Mouse (Mus musculus): Measurements from ENCODE around the gene Dhx35. TPM values are rescaled to one million over a fixed set of nuclear protein-coding genes. Genes with fewer than 3 reads are reported as not detected.
A peak's percentile ranks its signal among the peaks of the same experiment; 100 is the strongest.

Dhx35 gene
- total and polyA plus RNA-seq, 2 experiments from 2014 or later, result 13.4 to 30.7 TPM

DNA sequence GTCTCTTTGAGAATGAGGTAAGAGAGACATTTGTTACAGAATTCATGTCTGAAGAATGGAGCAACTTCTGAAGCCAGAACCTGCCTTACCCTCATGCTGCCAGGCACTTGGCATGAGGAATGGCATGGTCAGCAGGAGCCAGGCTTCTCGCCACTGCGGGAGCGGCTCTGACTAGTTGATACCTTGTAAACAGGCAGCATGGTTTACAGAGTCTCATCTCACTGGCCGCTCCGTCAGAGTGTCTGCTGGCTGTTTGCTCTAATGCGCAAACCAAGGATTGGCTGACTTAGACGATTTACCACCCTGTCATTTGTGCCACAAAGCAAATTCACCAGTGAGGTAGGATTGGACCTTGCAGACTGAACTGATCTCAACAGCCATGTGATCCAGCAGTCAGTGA, 13.5 kb upstream of the Dhx35 start:
- TF ChIP-seq CTCF (IDR thresholded peaks at IDR 0.05; ENCODE audit: low read depth) (no peak), EP300 (IDR thresholded peaks at IDR 0.05; ENCODE audit: low read depth) (no peak)
- no peak for ATAC-seq (ENCODE audit: insufficient read depth, low read depth)
- Histone ChIP-seq H3K4me2 (ENCODE audit: low read depth, low read length) (no peak overlapping the region), H3K27ac (ENCODE audit: low read depth) (no peak overlapping the region), H3K9ac (replicated peaks; ENCODE audit: low read depth, low read length) (no peak overlapping the region), H3K36me3 (replicated peaks; ENCODE audit: control insufficient read depth, insufficient read depth, low read length) (peaks cover 57% of the 10 kb centered on the region), H3K27me3 (ENCODE audit: control insufficient read depth, insufficient read depth, low read length) (no peaks in the 10 kb centered on the region), H3K4me3 (ENCODE audit: low read depth, low read length) (no peak overlapping the region), H3K4me1 (ENCODE audit: control insufficient read depth, insufficient read depth) (peaks cover 20% of the 10 kb centered on the region), H3K9me3 (replicated peaks; ENCODE audit: control insufficient read depth, low read length) (no peaks in the 10 kb centered on the region)
- WGBS, result 87% methylated on average over 7 of the region's 7 CpGs
- DNase-seq (ENCODE audit: low spot score), result no peak

DNA sequence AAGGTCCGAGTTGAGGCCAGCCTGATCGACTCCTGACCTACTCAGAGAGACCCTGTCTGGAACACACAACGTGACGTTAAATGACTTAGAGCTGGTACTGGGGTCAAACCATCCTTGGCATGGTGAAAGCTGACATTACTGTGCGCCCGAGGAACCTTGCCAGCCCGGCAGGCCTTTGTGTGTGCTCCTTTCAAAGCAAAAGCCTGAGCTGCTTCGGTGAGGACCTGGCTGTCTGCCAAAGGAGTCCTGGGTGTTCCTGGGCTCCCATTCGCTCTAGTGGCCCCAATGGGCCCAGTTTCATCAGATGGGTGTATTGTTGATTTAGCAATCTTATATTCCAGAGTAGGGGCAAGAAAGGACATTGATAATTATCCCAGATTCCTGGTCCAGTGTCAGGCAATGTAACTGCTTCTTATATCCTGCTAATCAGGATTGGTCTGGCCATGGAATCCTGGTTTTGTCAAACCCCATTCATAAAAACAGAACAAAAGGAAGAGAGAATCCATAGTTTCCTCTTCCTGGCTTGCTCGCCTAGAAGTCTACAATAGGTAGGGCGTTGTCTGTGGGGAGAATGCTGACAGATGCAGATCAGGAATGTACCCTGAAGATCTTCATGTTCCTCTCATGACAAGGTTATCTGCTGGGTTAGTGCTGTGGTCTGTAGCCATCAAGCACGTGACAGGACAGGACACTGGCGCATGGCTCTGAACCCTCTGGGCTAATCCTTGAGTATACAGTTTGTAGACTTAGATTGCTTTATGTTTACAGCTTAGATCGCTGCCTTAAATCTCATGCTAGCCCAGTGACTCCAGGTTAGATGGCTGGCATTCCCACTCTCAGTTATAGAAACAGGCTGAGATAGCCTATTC, 7.4 kb upstream of the Dhx35 start:
- Histone ChIP-seq H3K4me1 (ENCODE audit: control insufficient read depth, insufficient read depth) (peaks cover 8% of the 10 kb centered on the region; the same call in 1 of the 2 replicates), H3K9me3 (replicated peaks; ENCODE audit: control insufficient read depth, low read length) (no peaks in the 10 kb centered on the region), H3K4me2 (ENCODE audit: low read depth, low read length) (no peak overlapping the region), H3K36me3 (replicated peaks; ENCODE audit: control insufficient read depth, insufficient read depth, low read length) (peaks cover 42% of the 10 kb centered on the region), H3K4me3 (ENCODE audit: low read depth, low read length) (no peak overlapping the region), H3K27ac (ENCODE audit: low read depth) (no peak overlapping the region), H3K27me3 (ENCODE audit: control insufficient read depth, insufficient read depth, low read length) (no peaks in the 10 kb centered on the region), H3K9ac (replicated peaks; ENCODE audit: low read depth, low read length) (no peak overlapping the region)
- no peak for TF ChIP-seq CTCF (IDR thresholded peaks at IDR 0.05; ENCODE audit: low read depth)
- TF ChIP-seq EP300 (IDR thresholded peaks at IDR 0.05; ENCODE audit: low read depth), result no peak
- ATAC-seq (ENCODE audit: insufficient read depth, low read depth) (no peak), DNase-seq (ENCODE audit: low spot score) (no peak)
- WGBS, result 69% methylated on average over 14 of the region's 14 CpGs

DNA sequence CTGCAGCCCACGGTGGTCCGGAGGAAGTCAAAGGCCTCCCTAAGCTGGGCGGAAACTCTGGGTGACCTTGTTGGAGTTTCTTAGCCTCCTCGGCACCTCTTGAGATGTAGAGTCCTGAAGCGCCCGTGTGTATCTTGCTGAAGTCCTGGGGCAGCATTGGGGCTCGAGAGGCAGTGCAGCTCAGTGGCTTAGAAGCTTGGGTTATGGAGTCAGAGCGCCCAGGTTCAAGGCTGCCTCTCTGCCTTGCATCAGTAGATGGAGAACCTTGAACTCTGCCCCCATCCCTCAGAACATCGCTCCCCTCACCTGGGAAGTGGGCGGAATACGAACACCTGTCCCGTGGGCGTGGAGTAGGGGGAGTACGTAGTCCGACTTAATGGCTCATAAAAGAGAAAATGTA, 436 bp downstream of the Dhx35 start:
- Histone ChIP-seq H3K27me3 (ENCODE audit: control insufficient read depth, insufficient read depth, low read length) (no peaks in the 10 kb centered on the region), H3K4me2 (ENCODE audit: low read depth, low read length) (peak overlapping the region; percentile 76), H3K9me3 (replicated peaks; ENCODE audit: control insufficient read depth, low read length) (no peaks in the 10 kb centered on the region), H3K4me3 (ENCODE audit: low read depth, low read length) (peak overlapping the region; percentile 72), H3K9ac (replicated peaks; ENCODE audit: low read depth, low read length) (peak overlapping the region; percentile 71), H3K4me1 (ENCODE audit: control insufficient read depth, insufficient read depth) (peaks cover 4% of the 10 kb centered on the region; the same call in 1 of the 2 replicates), H3K36me3 (replicated peaks; ENCODE audit: control insufficient read depth, insufficient read depth, low read length) (no peaks in the 10 kb centered on the region), H3K27ac (ENCODE audit: low read depth) (peak overlapping the region; percentile 83)
- DNase-seq (ENCODE audit: low spot score) (peak; percentile 8), ATAC-seq (ENCODE audit: insufficient read depth, low read depth) (no peak)
- TF ChIP-seq EP300 (IDR thresholded peaks at IDR 0.05; ENCODE audit: low read depth), result no peak
- no peak for TF ChIP-seq CTCF (IDR thresholded peaks at IDR 0.05; ENCODE audit: low read depth)
- 14% methylated on average over 15 of the region's 15 CpGs for WGBS

DNA sequence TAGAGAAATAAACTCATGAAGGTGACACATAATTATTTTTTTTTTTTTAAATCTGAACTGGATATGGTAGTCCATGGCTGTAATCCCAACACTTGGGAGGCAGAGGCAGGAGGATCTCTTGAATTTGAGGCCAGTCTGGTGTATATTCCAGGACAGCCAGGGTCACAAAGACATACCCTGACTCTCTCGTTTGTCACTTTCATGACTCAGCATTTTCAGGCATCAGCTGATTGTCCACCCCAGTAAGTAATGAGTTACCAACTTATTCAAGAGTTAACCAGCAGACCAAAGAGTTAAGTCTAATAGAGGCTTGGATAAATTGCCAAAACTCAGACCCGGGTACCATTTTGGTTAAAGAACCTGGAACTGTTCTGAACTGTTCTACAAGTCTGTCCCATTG, 1.3 kb downstream of the Dhx35 start:
- Histone ChIP-seq H3K27ac (ENCODE audit: low read depth) (no peak overlapping the region), H3K4me1 (ENCODE audit: control insufficient read depth, insufficient read depth) (peaks cover 4% of the 10 kb centered on the region; the same call in 1 of the 2 replicates), H3K27me3 (ENCODE audit: control insufficient read depth, insufficient read depth, low read length) (no peaks in the 10 kb centered on the region), H3K4me2 (ENCODE audit: low read depth, low read length) (no peak overlapping the region), H3K36me3 (replicated peaks; ENCODE audit: control insufficient read depth, insufficient read depth, low read length) (no peaks in the 10 kb centered on the region), H3K9me3 (replicated peaks; ENCODE audit: control insufficient read depth, low read length) (no peaks in the 10 kb centered on the region), H3K9ac (replicated peaks; ENCODE audit: low read depth, low read length) (no peak overlapping the region), H3K4me3 (ENCODE audit: low read depth, low read length) (no peak overlapping the region)
- DNase-seq (ENCODE audit: low spot score) (no peak), ATAC-seq (ENCODE audit: insufficient read depth, low read depth) (no peak)
- 82% methylated on average over 2 of the region's 2 CpGs for WGBS
- TF ChIP-seq EP300 (IDR thresholded peaks at IDR 0.05; ENCODE audit: low read depth), result no peak
- no peak for TF ChIP-seq CTCF (IDR thresholded peaks at IDR 0.05; ENCODE audit: low read depth)

DNA sequence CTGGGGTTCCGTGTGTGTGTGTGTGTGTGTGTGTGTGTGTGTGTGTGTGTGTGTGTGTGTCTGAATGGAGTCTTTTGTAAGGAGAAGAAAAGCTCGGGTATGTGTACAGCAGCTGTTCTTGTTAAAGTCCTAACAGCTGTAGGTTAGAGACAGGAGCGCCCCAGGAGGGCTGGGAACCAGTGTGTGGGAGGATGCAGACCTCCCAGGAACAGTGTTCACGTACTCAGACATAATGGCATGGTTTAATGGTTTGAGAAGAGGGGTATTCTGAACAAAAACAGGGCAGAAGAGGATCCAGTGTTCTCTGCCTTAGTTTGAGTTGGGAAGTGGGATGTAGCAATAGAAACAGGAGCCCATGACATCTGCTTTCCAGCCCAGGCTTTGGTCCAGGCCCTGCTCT, 4.7 kb downstream of the Dhx35 start:
- no peaks in the 10 kb centered on the region for H3K9me3 ChIP-seq (replicated peaks; ENCODE audit: control insufficient read depth, low read length)
- no peak overlapping the region for H3K27ac ChIP-seq (ENCODE audit: low read depth)
- TF ChIP-seq EP300 (IDR thresholded peaks at IDR 0.05; ENCODE audit: low read depth) (no peak), CTCF (IDR thresholded peaks at IDR 0.05; ENCODE audit: low read depth) (no peak)
- no peak overlapping the region for H3K9ac ChIP-seq (replicated peaks; ENCODE audit: low read depth, low read length)
- ATAC-seq (ENCODE audit: insufficient read depth, low read depth) (no peak), DNase-seq (ENCODE audit: low spot score) (no peak)
- peaks cover 4% of the 10 kb centered on the region; the same call in 1 of the 2 replicates for H3K4me1 ChIP-seq (ENCODE audit: control insufficient read depth, insufficient read depth)
- no peak overlapping the region for H3K4me3 ChIP-seq (ENCODE audit: low read depth, low read length)
- H3K27me3 ChIP-seq (ENCODE audit: control insufficient read depth, insufficient read depth, low read length), result no peaks in the 10 kb centered on the region
- no peak overlapping the region for H3K4me2 ChIP-seq (ENCODE audit: low read depth, low read length)
- 69% methylated on average over 4 of the region's 4 CpGs for WGBS
- H3K36me3 ChIP-seq (replicated peaks; ENCODE audit: control insufficient read depth, insufficient read depth, low read length), result peaks cover 21% of the 10 kb centered on the region

Measured in heart, postnatal 0 days (tissue).